ENCODE assay signal across 14 mouse cellular contexts in genomic region chr15:93003233-93003632, GRCm38 (mm10).
DNase-seq lines count a peak whose midpoint lies in the region; ATAC-seq and TF ChIP-seq lines count a peak whose summit lies in the region.
"Had no signal": no experiment of that assay in that cellular context is flagged by ENCODE, and none has a peak within 500 bp of the region (broad histone marks: within the 10 kb centered on the region; RNA-seq: fewer than 3 reads in every experiment).

No protein-coding gene starts in this region.

- no peak overlapping the region for H3K9ac ChIP-seq in intestine, postnatal 0 days (ENCODE audit: low read depth, low read length)
- H3K9ac ChIP-seq in intestine, embryonic 15.5 days, result no peak overlapping the region
- H3K9ac ChIP-seq: hindbrain, embryonic 15.5 days; liver, embryonic 13.5 days; midbrain, embryonic 15.5 days; neural tube, embryonic 12.5 days had no signal

- no peak overlapping the region for H3K4me2 ChIP-seq in intestine, postnatal 0 days (replicated peaks; ENCODE audit: low read depth)
- H3K4me2 ChIP-seq in intestine, embryonic 15.5 days (replicated peaks), result no peak overlapping the region
- H3K4me2 ChIP-seq: hindbrain, embryonic 15.5 days; midbrain, embryonic 15.5 days; neural tube, embryonic 12.5 days had no signal

- H3K4me1 ChIP-seq in intestine, postnatal 0 days (replicated peaks; ENCODE audit: control insufficient read depth, insufficient read depth, low read length), result no peaks in the 10 kb centered on the region
- H3K4me1 ChIP-seq in intestine, embryonic 15.5 days (replicated peaks), result peaks cover 9% of the 10 kb centered on the region; the same call in 1 of the 2 replicates
- peaks cover 78% of the 10 kb centered on the region for H3K4me1 ChIP-seq in E14TG2a.4 (replicated peaks; ENCODE audit: low read depth, low read length)

- H3K27ac ChIP-seq in intestine, postnatal 0 days (ENCODE audit: low read depth, low read length), result no peak overlapping the region
- H3K27ac ChIP-seq in intestine, embryonic 15.5 days, result no peak overlapping the region
- H3K27ac ChIP-seq: hindbrain, embryonic 15.5 days; liver, embryonic 13.5 days; macrophage; midbrain, embryonic 15.5 days; neural tube, embryonic 12.5 days had no signal

- H3K9me3 ChIP-seq in intestine, postnatal 0 days (ENCODE audit: control insufficient read depth), result no peaks in the 10 kb centered on the region
- H3K9me3 ChIP-seq in intestine, embryonic 15.5 days, result no peaks in the 10 kb centered on the region
- H3K9me3 ChIP-seq in E14TG2a.4 (ENCODE audit: low read length), result peaks cover 4% of the 10 kb centered on the region
- H3K9me3 ChIP-seq: hindbrain, embryonic 15.5 days; liver, embryonic 13.5 days; midbrain, embryonic 15.5 days; neural tube, embryonic 12.5 days had no signal

- TF ChIP-seq POLR2A in brain, embryonic 14.5 days (IDR thresholded peaks at IDR 0.05; ENCODE audit: borderline replicate concordance, extremely low read depth, insufficient read depth, insufficient read length, poor library complexity, severe bottlenecking), result no peak

- peak; percentile 42 for DNase-seq in embryo, embryonic 11 days
- no peak for DNase-seq in embryo, embryonic 9.5 days (ENCODE audit: extremely low spot score)
- DNase-seq in brain, embryonic 14.5 days (ENCODE audit: low read depth), result no peak
- no peak for DNase-seq in spleen, postnatal 4 days (ENCODE audit: low spot score in 2 of 2)
- no peak for DNase-seq in gastrocnemius, postnatal 4 days (ENCODE audit: low spot score in 2 of 2)
- DNase-seq: cerebellum, adult 2 months; liver, embryonic 13.5 days had no signal

- no peaks in the 10 kb centered on the region for H3K36me3 ChIP-seq in intestine, postnatal 0 days (ENCODE audit: control insufficient read depth, insufficient read depth)
- H3K36me3 ChIP-seq in intestine, embryonic 15.5 days, result no peaks in the 10 kb centered on the region
- H3K36me3 ChIP-seq in E14TG2a.4 (ENCODE audit: insufficient read depth, low read length), result no peaks in the 10 kb centered on the region
- H3K36me3 ChIP-seq: hindbrain, embryonic 15.5 days; liver, embryonic 13.5 days; midbrain, embryonic 15.5 days; neural tube, embryonic 12.5 days had no signal

- 79% methylated on average over 3 of the region's 3 CpGs for WGBS in intestine, postnatal 0 days
- 89% methylated on average over 3 of the region's 3 CpGs for WGBS in intestine, embryonic 15.5 days

- no peak for ATAC-seq in intestine, postnatal 0 days
- no peak for ATAC-seq in intestine, embryonic 15.5 days

- peak; percentile 19; the same call in 1 of the 2 replicates for TF ChIP-seq CTCF in intestine, postnatal 0 days (IDR thresholded peaks at IDR 0.05; ENCODE audit: low read depth)
- TF ChIP-seq CTCF in E14TG2a.4 (conservative IDR thresholded peaks at IDR 0.05; ENCODE audit: low read length), result peak; percentile 33
- peak; percentile 31; the same call in 1 of the 2 replicates for TF ChIP-seq CTCF in brain, embryonic 14.5 days (IDR thresholded peaks at IDR 0.05; ENCODE audit: borderline replicate concordance, extremely low read depth, insufficient read depth, insufficient read length)

- no peak overlapping the region for H3K4me3 ChIP-seq in intestine, postnatal 0 days (ENCODE audit: low read depth, low read length)
- no peak overlapping the region for H3K4me3 ChIP-seq in intestine, embryonic 15.5 days (replicated peaks)
- peak overlapping the region; percentile 64 for H3K4me3 ChIP-seq in E14TG2a.4 (replicated peaks; ENCODE audit: low read length)
- H3K4me3 ChIP-seq: hindbrain, embryonic 15.5 days; liver, embryonic 13.5 days; midbrain, embryonic 15.5 days; neural tube, embryonic 12.5 days had no signal

- no peaks in the 10 kb centered on the region for H3K27me3 ChIP-seq in intestine, postnatal 0 days (replicated peaks; ENCODE audit: control insufficient read depth, insufficient read depth, low read length)
- no peaks in the 10 kb centered on the region for H3K27me3 ChIP-seq in intestine, embryonic 15.5 days (replicated peaks)
- no peaks in the 10 kb centered on the region for H3K27me3 ChIP-seq in E14TG2a.4 (ENCODE audit: insufficient read depth, low read length)
- H3K27me3 ChIP-seq: hindbrain, embryonic 15.5 days; liver, embryonic 13.5 days; midbrain, embryonic 15.5 days; neural tube, embryonic 12.5 days had no signal
